Mouse (Mus musculus): ENCODE data around the gene Rbm34. TPM values are rescaled to one million over a fixed set of nuclear protein-coding genes. Genes with fewer than 3 reads are reported as not detected.
A peak's percentile ranks its signal among the peaks of the same experiment; 100 is the strongest.

Gene Rbm34
- polyA plus RNA-seq (2014; fragmentation: Nextera tagmentation; extraction: Ambion mirVana), result 29.9 and 38.5 TPM in 2 replicates

GRCm38 (mm10) chr8:126970579-126971313, at the start of gene Rbm34:
Rbm34 (minus strand) TSS chr8:126971071.
- peak within 1 kb of the TSS; percentile 75 for H3K4me2 ChIP-seq (ENCODE audit: low read depth, low read length)
- peak within 1 kb of the TSS; percentile 83 for H3K4me3 ChIP-seq (ENCODE audit: low read depth, low read length)
- ATAC-seq (replicated peaks; ENCODE audit: insufficient number of reproducible peaks, low FRiP score, low TSS enrichment, low read depth), result peak; percentile 97

GRCm38 (mm10) chr8:127011668-127012067, 40.8 kb upstream of the Rbm34 start:
- Histone ChIP-seq H3K4me3 (ENCODE audit: low read depth, low read length) (no peak overlapping the region), H3K27me3 (ENCODE audit: control insufficient read depth, insufficient read depth, low read length) (no peaks in the 10 kb centered on the region), H3K4me2 (ENCODE audit: low read depth, low read length) (no peak overlapping the region), H3K9me3 (replicated peaks; ENCODE audit: control insufficient read depth, low read length) (no peaks in the 10 kb centered on the region; the same call in 1 of the 2 replicates), H3K36me3 (replicated peaks; ENCODE audit: control insufficient read depth, insufficient read depth, low read depth, low read length) (no peaks in the 10 kb centered on the region), H3K9ac (replicated peaks; ENCODE audit: low read length) (no peak overlapping the region), H3K27ac (replicated peaks; ENCODE audit: low read depth, low read length) (no peak overlapping the region), H3K4me1 (ENCODE audit: control insufficient read depth, insufficient read depth, low read length) (no peaks in the 10 kb centered on the region)
- ATAC-seq (replicated peaks; ENCODE audit: insufficient number of reproducible peaks, low FRiP score, low TSS enrichment, low read depth) (no peak), DNase-seq (ENCODE audit: low spot score) (no peak)
- 50% methylated on average over 9 of the region's 9 CpGs for WGBS

More at GRCm38 (mm10) chr8:126970579-126971313, at the start of gene Rbm34:
- Histone ChIP-seq H3K27ac (replicated peaks; ENCODE audit: low read depth, low read length) (no peak within 1 kb of the TSS), H3K27me3 (ENCODE audit: control insufficient read depth, insufficient read depth, low read length) (no peaks in the 10 kb centered on the region), H3K9ac (replicated peaks; ENCODE audit: low read length) (peak within 1 kb of the TSS; percentile 72), H3K9me3 (replicated peaks; ENCODE audit: control insufficient read depth, low read length) (no peaks in the 10 kb centered on the region), H3K4me1 (ENCODE audit: control insufficient read depth, insufficient read depth, low read length) (peaks cover 3% of the 10 kb centered on the region; the same call in 1 of the 2 replicates), H3K36me3 (replicated peaks; ENCODE audit: control insufficient read depth, insufficient read depth, low read depth, low read length) (no peaks in the 10 kb centered on the region)
- peak; percentile 97 for DNase-seq (ENCODE audit: low spot score)
- under 1% methylated on average over 50 of the region's 50 CpGs for WGBS

- Histone ChIP-seq H3K9ac (replicated peaks; ENCODE audit: low read length) (no peak overlapping the region), H3K36me3 (replicated peaks; ENCODE audit: control insufficient read depth, insufficient read depth, low read depth, low read length) (no peaks in the 10 kb centered on the region), H3K4me1 (ENCODE audit: control insufficient read depth, insufficient read depth, low read length) (no peaks in the 10 kb centered on the region), H3K27ac (replicated peaks; ENCODE audit: low read depth, low read length) (no peak overlapping the region), H3K9me3 (replicated peaks; ENCODE audit: control insufficient read depth, low read length) (no peaks in the 10 kb centered on the region), H3K27me3 (ENCODE audit: control insufficient read depth, insufficient read depth, low read length) (no peaks in the 10 kb centered on the region), H3K4me2 (ENCODE audit: low read depth, low read length) (no peak overlapping the region), H3K4me3 (ENCODE audit: low read depth, low read length) (no peak overlapping the region)
- 78% methylated on average over 1 of the region's 1 CpGs for WGBS
- DNase-seq (ENCODE audit: low spot score) (no peak), ATAC-seq (replicated peaks; ENCODE audit: insufficient number of reproducible peaks, low FRiP score, low TSS enrichment, low read depth) (no peak)
Observed at GRCm38 (mm10) chr8:126994506-126994905, 23.6 kb upstream of the Rbm34 start.

- H3K27ac ChIP-seq (replicated peaks; ENCODE audit: low read depth, low read length), result no peak overlapping the region
- peak; percentile 53 for DNase-seq (ENCODE audit: low spot score)
- 71% methylated on average over 5 of the region's 5 CpGs for WGBS
- no peak for ATAC-seq (replicated peaks; ENCODE audit: insufficient number of reproducible peaks, low FRiP score, low TSS enrichment, low read depth)
- no peak overlapping the region for H3K4me3 ChIP-seq (ENCODE audit: low read depth, low read length)
- H3K4me1 ChIP-seq (ENCODE audit: control insufficient read depth, insufficient read depth, low read length), result no peaks in the 10 kb centered on the region
- H3K9ac ChIP-seq (replicated peaks; ENCODE audit: low read length), result no peak overlapping the region
- H3K4me2 ChIP-seq (ENCODE audit: low read depth, low read length), result no peak overlapping the region
- no peaks in the 10 kb centered on the region for H3K27me3 ChIP-seq (ENCODE audit: control insufficient read depth, insufficient read depth, low read length)
- H3K36me3 ChIP-seq (replicated peaks; ENCODE audit: control insufficient read depth, insufficient read depth, low read depth, low read length), result no peaks in the 10 kb centered on the region
- H3K9me3 ChIP-seq (replicated peaks; ENCODE audit: control insufficient read depth, low read length), result no peaks in the 10 kb centered on the region
Observed at GRCm38 (mm10) chr8:126989363-126990153, 18.7 kb upstream of the Rbm34 start.

GRCm38 (mm10) chr8:126988346-126989006, 17.6 kb upstream of the Rbm34 start:
- Histone ChIP-seq H3K9ac (replicated peaks; ENCODE audit: low read length) (no peak overlapping the region), H3K27ac (replicated peaks; ENCODE audit: low read depth, low read length) (no peak overlapping the region), H3K4me2 (ENCODE audit: low read depth, low read length) (no peak overlapping the region), H3K4me1 (ENCODE audit: control insufficient read depth, insufficient read depth, low read length) (no peaks in the 10 kb centered on the region), H3K27me3 (ENCODE audit: control insufficient read depth, insufficient read depth, low read length) (no peaks in the 10 kb centered on the region), H3K4me3 (ENCODE audit: low read depth, low read length) (no peak overlapping the region), H3K9me3 (replicated peaks; ENCODE audit: control insufficient read depth, low read length) (no peaks in the 10 kb centered on the region), H3K36me3 (replicated peaks; ENCODE audit: control insufficient read depth, insufficient read depth, low read depth, low read length) (no peaks in the 10 kb centered on the region)
- no peak for DNase-seq (ENCODE audit: low spot score)
- 62% methylated on average over 16 of the region's 16 CpGs for WGBS
- no peak for ATAC-seq (replicated peaks; ENCODE audit: insufficient number of reproducible peaks, low FRiP score, low TSS enrichment, low read depth)

GRCm38 (mm10) chr8:126986495-126986894, 15.6 kb upstream of the Rbm34 start:
- ATAC-seq (replicated peaks; ENCODE audit: insufficient number of reproducible peaks, low FRiP score, low TSS enrichment, low read depth), result 0 out of 2 replicates have a peak, but pooled peaks have one; percentile 51
- H3K4me3 ChIP-seq (ENCODE audit: low read depth, low read length), result no peak overlapping the region

GRCm38 (mm10) chr8:126980046-126980445, 9.2 kb upstream of the Rbm34 start:
- Histone ChIP-seq H3K4me2 (ENCODE audit: low read depth, low read length) (no peak overlapping the region), H3K27me3 (ENCODE audit: control insufficient read depth, insufficient read depth, low read length) (no peaks in the 10 kb centered on the region), H3K27ac (replicated peaks; ENCODE audit: low read depth, low read length) (no peak overlapping the region), H3K4me3 (ENCODE audit: low read depth, low read length) (no peak overlapping the region), H3K36me3 (replicated peaks; ENCODE audit: control insufficient read depth, insufficient read depth, low read depth, low read length) (no peaks in the 10 kb centered on the region), H3K9ac (replicated peaks; ENCODE audit: low read length) (no peak overlapping the region), H3K9me3 (replicated peaks; ENCODE audit: control insufficient read depth, low read length) (no peaks in the 10 kb centered on the region), H3K4me1 (ENCODE audit: control insufficient read depth, insufficient read depth, low read length) (no peaks in the 10 kb centered on the region)
- 53% methylated on average over 5 of the region's 5 CpGs for WGBS
- ATAC-seq (replicated peaks; ENCODE audit: insufficient number of reproducible peaks, low FRiP score, low TSS enrichment, low read depth) (no peak), DNase-seq (ENCODE audit: low spot score) (no peak)

More at GRCm38 (mm10) chr8:126986495-126986894, 15.6 kb upstream of the Rbm34 start:
- Histone ChIP-seq H3K36me3 (replicated peaks; ENCODE audit: control insufficient read depth, insufficient read depth, low read depth, low read length) (no peaks in the 10 kb centered on the region), H3K27ac (replicated peaks; ENCODE audit: low read depth, low read length) (no peak overlapping the region), H3K9me3 (replicated peaks; ENCODE audit: control insufficient read depth, low read length) (no peaks in the 10 kb centered on the region), H3K4me2 (ENCODE audit: low read depth, low read length) (no peak overlapping the region), H3K9ac (replicated peaks; ENCODE audit: low read length) (no peak overlapping the region), H3K27me3 (ENCODE audit: control insufficient read depth, insufficient read depth, low read length) (no peaks in the 10 kb centered on the region), H3K4me1 (ENCODE audit: control insufficient read depth, insufficient read depth, low read length) (no peaks in the 10 kb centered on the region)
- peak; percentile 91 for DNase-seq (ENCODE audit: low spot score)
- WGBS, result 2% methylated on average over 12 of the region's 12 CpGs
